Mouse (Mus musculus) adrenal gland, postnatal 36 days (tissue): Measurements from ENCODE around the gene Znhit3. TPM values are rescaled to one million over a fixed set of nuclear protein-coding genes. Genes with fewer than 3 reads are reported as not detected.

Experiments used
- DNase-seq, 2 experiments: peaks; one replicate each; pipeline ENCODE4 v3.0.0; 2021; ENCODE audit warnings: mixed read lengths in 1 of 2
- long read RNA-seq, 2 experiments: library from polyadenylated mRNA; stranded (forward); transcript quantifications; one replicate each; pipeline ENCODE4 v2.0.0; 2021; ENCODE audit warnings: borderline sequencing depth in 2 of 2
- total RNA-seq, 2 experiments: library from RNA; stranded (reverse); gene quantifications; 2 replicates each; pipeline ENCODE4 v1.2.3; 2021

Znhit3 gene
- 10 to 100 TPM; 12.0 to 15.3 TPM for total RNA-seq
- long read RNA-seq, experiment 1, transcript Znhit3-201 (5 exons, 998 nt), result major isoform, 22 of 24 reads
- long read RNA-seq, experiment 1, partial matches to known transcripts, result 0 of 24 reads
- long read RNA-seq, experiment 1, other reads (novel, unspliced or antisense), result 2 of 24 reads
- long read RNA-seq, experiment 2, transcript Znhit3-201 (5 exons, 998 nt), result major isoform, 6 of 6 reads
- long read RNA-seq, experiment 2, partial matches to known transcripts, result 0 of 6 reads
- long read RNA-seq, experiment 2, other reads (novel, unspliced or antisense), result 0 of 6 reads

GRCm38 (mm10) chr11:84916053-84916702, at the start of gene Znhit3:
Znhit3 (minus strand) TSS chr11:84916366.
- DNase-seq, result peak; percentile 83 to 84

GRCm38 (mm10) chr11:84963556-84963955, 47.4 kb upstream of the Znhit3 start:
- no peak for DNase-seq

- no peak for DNase-seq
These were observed 46.4 kb upstream of the Znhit3 start for GRCm38 (mm10) chr11:84962536-84962935.

- DNase-seq, result no peak
These were observed 45.4 kb upstream of the Znhit3 start for GRCm38 (mm10) chr11:84961571-84961970.

- no peak for DNase-seq
These were observed 44.6 kb upstream of the Znhit3 start for GRCm38 (mm10) chr11:84960780-84961179.

- no peak for DNase-seq
These were observed 44.1 kb upstream of the Znhit3 start for GRCm38 (mm10) chr11:84960291-84960690.

GRCm38 (mm10) chr11:84959701-84960181, 43.6 kb upstream of the Znhit3 start:
- DNase-seq, result peak; percentile 4 to 34

- no peak for DNase-seq
These were observed 43.0 kb upstream of the Znhit3 start for GRCm38 (mm10) chr11:84959181-84959580.

GRCm38 (mm10) chr11:84958271-84958630, 42.1 kb upstream of the Znhit3 start:
- DNase-seq, result no peak

GRCm38 (mm10) chr11:84957591-84958270, 41.6 kb upstream of the Znhit3 start, which contains the start of gene Car4:
Car4 (plus strand) TSS chr11:84957786.
- no peak for DNase-seq

GRCm38 (mm10) chr11:84957171-84957570, 41.0 kb upstream of the Znhit3 start:
- no peak for DNase-seq

- DNase-seq, result no peak
These were observed 40.2 kb upstream of the Znhit3 start for GRCm38 (mm10) chr11:84956400-84956799.

- DNase-seq, result no peak
These were observed 36.4 kb upstream of the Znhit3 start for GRCm38 (mm10) chr11:84952611-84953010.

GRCm38 (mm10) chr11:84948526-84948925, 32.4 kb upstream of the Znhit3 start:
- DNase-seq, result no peak

GRCm38 (mm10) chr11:84948114-84948513, 31.9 kb upstream of the Znhit3 start:
- DNase-seq, result no peak

GRCm38 (mm10) chr11:84947206-84947605, 31.0 kb upstream of the Znhit3 start:
- no peak for DNase-seq

GRCm38 (mm10) chr11:84945841-84946240, 29.7 kb upstream of the Znhit3 start:
- no peak for DNase-seq

- no peak for DNase-seq
These were observed 28.7 kb upstream of the Znhit3 start for GRCm38 (mm10) chr11:84944639-84945435.

GRCm38 (mm10) chr11:84943948-84944347, 27.8 kb upstream of the Znhit3 start:
- peak; percentile 74 to 80 for DNase-seq

- no peak for DNase-seq
These were observed 24.0 kb upstream of the Znhit3 start for GRCm38 (mm10) chr11:84940140-84940539.

- no peak for DNase-seq
These were observed 23.4 kb upstream of the Znhit3 start for GRCm38 (mm10) chr11:84939508-84940053.

GRCm38 (mm10) chr11:84932261-84932660, 16.1 kb upstream of the Znhit3 start:
- DNase-seq, result no peak
